In genomic region chr11:70509753-70510564, GRCm38 (mm10) we compare ENCODE assay signal across 9 mouse cellular contexts. TPM values are rescaled to one million over a fixed set of nuclear protein-coding genes. Genes with fewer than 3 reads are reported as not detected.
DNase-seq lines count a peak whose midpoint lies in the region; ATAC-seq lines count a peak whose summit lies in the region.
"Had no signal": no experiment of that assay in that cellular context is flagged by ENCODE, and none has a peak within 500 bp of the region (broad histone marks: within the 10 kb centered on the region; RNA-seq: fewer than 3 reads in every experiment).

No protein-coding gene starts in this region.

- no peak overlapping the region for H3K27ac ChIP-seq in lung, embryonic 15.5 days
- no peak overlapping the region for H3K27ac ChIP-seq in neural tube, embryonic 15.5 days (replicated peaks)

- H3K4me2 ChIP-seq in lung, embryonic 15.5 days = peak overlapping the region; percentile 34; the same call in 1 of the 2 replicates
- peak overlapping the region; percentile 45 for H3K4me2 ChIP-seq in neural tube, embryonic 15.5 days

- H3K4me1 ChIP-seq in lung, embryonic 15.5 days = peaks cover 5% of the 10 kb centered on the region; the same call in 1 of the 2 replicates
- peaks cover 9% of the 10 kb centered on the region for H3K4me1 ChIP-seq in neural tube, embryonic 15.5 days

- H3K9me3 ChIP-seq in lung, embryonic 15.5 days = no peaks in the 10 kb centered on the region
- no peaks in the 10 kb centered on the region for H3K9me3 ChIP-seq in neural tube, embryonic 15.5 days (replicated peaks)

- no peaks in the 10 kb centered on the region for H3K36me3 ChIP-seq in lung, embryonic 15.5 days
- no peaks in the 10 kb centered on the region for H3K36me3 ChIP-seq in neural tube, embryonic 15.5 days

- peaks cover 15% of the 10 kb centered on the region; the same call in 1 of the 2 replicates for H3K27me3 ChIP-seq in lung, embryonic 15.5 days
- H3K27me3 ChIP-seq in neural tube, embryonic 15.5 days (replicated peaks) = 0 out of 2 replicates have a peak, but pooled peaks cover 3% of the 10 kb centered on the region

- peak; percentile 55; the same call in 1 of the 2 replicates for ATAC-seq in granulocyte monocyte progenitor cell, adult 5-6 weeks (replicated peaks; ENCODE audit: poor library complexity, severe bottlenecking)
- no peak for ATAC-seq in lung, embryonic 15.5 days (ENCODE audit: borderline replicate concordance, extremely low read depth, low FRiP score, low TSS enrichment)
- ATAC-seq in neural tube, embryonic 15.5 days (ENCODE audit: low FRiP score) = peak; percentile 59; the same call in 1 of the 2 replicates

- no peak overlapping the region for H3K9ac ChIP-seq in lung, embryonic 15.5 days
- no peak overlapping the region for H3K9ac ChIP-seq in neural tube, embryonic 15.5 days (replicated peaks)

- DNase-seq in urinary bladder, postnatal 14 days (ENCODE audit: low spot score) = peak; percentile 42
- no peak for DNase-seq in urinary bladder, adult 2 months (ENCODE audit: low spot score)
- peak; percentile 42 for DNase-seq in cerebellum, adult 9-11 months
- peak; percentile 64 for DNase-seq in kidney, adult 9 months
- peak; percentile 63 to 67 for DNase-seq in thymus, postnatal 36 days

- no peak overlapping the region for H3K4me3 ChIP-seq in lung, embryonic 15.5 days
- H3K4me3 ChIP-seq in neural tube, embryonic 15.5 days (replicated peaks) = 0 out of 2 replicates have a peak overlapping the region, but pooled peaks have one; percentile 12

- WGBS in lung, embryonic 15.5 days = 6% methylated on average over 19 of the region's 19 CpGs
- WGBS in neural tube, embryonic 15.5 days = 10% methylated on average over 19 of the region's 19 CpGs

RNA-seq across cellular contexts. Expression of gene Vmo1, which starts 4.5 kb away (rescaled TPM):
- 0.43 and 0.72 TPM in 2 replicates for polyA plus RNA-seq in urinary bladder, adult 2 months (2012; rRNA removed)
- total RNA-seq in granulocyte monocyte progenitor cell, adult 5-6 weeks (2014; fragmentation: Nextera tagmentation) = not detected in 2 replicates
- total RNA-seq in granulocyte monocyte progenitor cell, adult 5-6 weeks (2017) = not detected in 2 replicates
- polyA plus RNA-seq in lung, embryonic 15.5 days (2015; fragmentation: Nextera tagmentation; extraction: Ambion mirVana) = 1.0 and 1.2 TPM in 2 replicates
- 0.32 and 0.96 TPM in 2 replicates for polyA plus RNA-seq in neural tube, embryonic 15.5 days (2015; fragmentation: Nextera tagmentation; extraction: Ambion mirVana)

RNA-seq across cellular contexts. Expression of gene Tm4sf5, which starts 4.9 kb away (rescaled TPM):
- 0.72 and 0.80 TPM in 2 replicates for polyA plus RNA-seq in urinary bladder, adult 2 months (2012; rRNA removed)
- not detected in 2 replicates for total RNA-seq in granulocyte monocyte progenitor cell, adult 5-6 weeks (2014; fragmentation: Nextera tagmentation)
- not detected in 2 replicates for total RNA-seq in granulocyte monocyte progenitor cell, adult 5-6 weeks (2017)
- 1.2 and 1.8 TPM in 2 replicates for polyA plus RNA-seq in lung, embryonic 15.5 days (2015; fragmentation: Nextera tagmentation; extraction: Ambion mirVana)
- polyA plus RNA-seq in neural tube, embryonic 15.5 days (2015; fragmentation: Nextera tagmentation; extraction: Ambion mirVana) = 1.5 and 6.4 TPM in 2 replicates

RNA-seq across cellular contexts. Expression of gene Gltpd2, which starts 9.0 kb away (rescaled TPM):
- polyA plus RNA-seq in urinary bladder, adult 2 months (2012; rRNA removed) = 0.14 and 0.15 TPM in 2 replicates
- not detected in 2 replicates for total RNA-seq in granulocyte monocyte progenitor cell, adult 5-6 weeks (2014; fragmentation: Nextera tagmentation)
- total RNA-seq in granulocyte monocyte progenitor cell, adult 5-6 weeks (2017) = not detected in 2 replicates
- polyA plus RNA-seq in lung, embryonic 15.5 days (2015; fragmentation: Nextera tagmentation; extraction: Ambion mirVana) = 0.62 and 0.86 TPM in 2 replicates
- polyA plus RNA-seq in neural tube, embryonic 15.5 days (2015; fragmentation: Nextera tagmentation; extraction: Ambion mirVana) = 0.15 and 0.41 TPM in 2 replicates

RNA-seq across cellular contexts. Expression of gene Psmb6, which starts 15.2 kb away (rescaled TPM):
- polyA plus RNA-seq in urinary bladder, adult 2 months (2012; rRNA removed) = 249 and 294 TPM in 2 replicates
- total RNA-seq in granulocyte monocyte progenitor cell, adult 5-6 weeks (2014; fragmentation: Nextera tagmentation) = 243 and 281 TPM in 2 replicates
- 290 and 384 TPM in 2 replicates for total RNA-seq in granulocyte monocyte progenitor cell, adult 5-6 weeks (2017)
- 771 and 802 TPM in 2 replicates for polyA plus RNA-seq in lung, embryonic 15.5 days (2015; fragmentation: Nextera tagmentation; extraction: Ambion mirVana)
- 756 and 815 TPM in 2 replicates for polyA plus RNA-seq in neural tube, embryonic 15.5 days (2015; fragmentation: Nextera tagmentation; extraction: Ambion mirVana)

RNA-seq across cellular contexts. Expression of gene Gm40193, which starts 22.8 kb away (rescaled TPM):
- not detected in 2 replicates for polyA plus RNA-seq in urinary bladder, adult 2 months (2012; rRNA removed)
- not detected in 2 replicates for total RNA-seq in granulocyte monocyte progenitor cell, adult 5-6 weeks (2014; fragmentation: Nextera tagmentation)
- total RNA-seq in granulocyte monocyte progenitor cell, adult 5-6 weeks (2017) = not detected in 2 replicates
- not detected in 2 replicates for polyA plus RNA-seq in lung, embryonic 15.5 days (2015; fragmentation: Nextera tagmentation; extraction: Ambion mirVana)
- polyA plus RNA-seq in neural tube, embryonic 15.5 days (2015; fragmentation: Nextera tagmentation; extraction: Ambion mirVana) = not detected in 2 replicates
- polyA plus RNA-seq: liver, embryonic 16.5 days had no signal
